Mouse (Mus musculus) ovary, postnatal 36 days (tissue): ENCODE results near the gene Tacr3.
A peak's percentile ranks its signal among the peaks of the same experiment; 100 is the strongest.

Experiments
- DNase-seq: peaks from one replicate; pipeline ENCODE4 v3.0.0; 2022; ENCODE audit warnings: low spot score, mixed read lengths

The Tacr3 gene

GRCm38 (mm10) chr3:134828875-134829530 lies at the start of gene Tacr3:
Gene Tacr3, plus strand, starts transcription at chr3:134829007.
- peak; percentile 6 for DNase-seq

GRCm38 (mm10) chr3:134828492-134828874 lies 324 bp upstream of the Tacr3 start:
- no peak for DNase-seq

- no peak for DNase-seq
Observed at GRCm38 (mm10) chr3:134829531-134829921, 719 bp downstream of the Tacr3 start.

- DNase-seq, result no peak
Observed at GRCm38 (mm10) chr3:134851342-134851741, 22.5 kb downstream of the Tacr3 start.

- DNase-seq, result no peak
Observed at GRCm38 (mm10) chr3:134877701-134878100, 48.9 kb downstream of the Tacr3 start.

- no peak for DNase-seq
Observed at GRCm38 (mm10) chr3:134895831-134896230, 67.0 kb downstream of the Tacr3 start.

- no peak for DNase-seq
Observed at GRCm38 (mm10) chr3:134908890-134909289, 80.1 kb downstream of the Tacr3 start.

GRCm38 (mm10) chr3:134934703-134935102 lies 105.9 kb downstream of the Tacr3 start:
- DNase-seq, result no peak

- no peak for DNase-seq
Observed at GRCm38 (mm10) chr3:134935461-134935860, 106.7 kb downstream of the Tacr3 start.

GRCm38 (mm10) chr3:134963461-134963860 lies 134.7 kb downstream of the Tacr3 start:
- no peak for DNase-seq

- no peak for DNase-seq
Observed at GRCm38 (mm10) chr3:134978902-134979301, 150.1 kb downstream of the Tacr3 start.

- DNase-seq, result no peak
Observed at GRCm38 (mm10) chr3:134980140-134980539, 151.3 kb downstream of the Tacr3 start.
